Mouse (Mus musculus) kidney, postnatal 0 days (tissue): ENCODE measurements around the gene Ccdc93. TPM values are rescaled to one million over a fixed set of nuclear protein-coding genes. Genes with fewer than 3 reads are reported as not detected.

Experiments used
- ATAC-seq: fragments of 200-750 bp; cut with Nextera tagmentation; replicated peaks from 2 replicates; pipeline ENCODE4 v1.8.0; 2017; ENCODE audit warnings: low read depth, moderate number of reproducible peaks, moderate TSS enrichment, moderate library complexity; ENCODE audit not compliant: low FRiP score
- DNase-seq: peaks from one replicate; pipeline ENCODE4 v3.0.0-alpha.2; 2016; ENCODE audit warnings: low spot score
- H3K27ac ChIP-seq: fragments of 300-500 bp; sonication (generic); 2 replicates; pipeline ENCODE4 v1.5.1; 2014; ENCODE audit warnings: mild to moderate bottlenecking
- H3K27me3 ChIP-seq: fragments of 300-500 bp; sonication (generic); 2 replicates; pipeline ENCODE4 v1.6.1; 2014; ENCODE audit warnings: low read length, mixed read lengths; ENCODE audit not compliant: insufficient read depth
- H3K36me3 ChIP-seq: fragments of 300-500 bp; sonication (generic); 2 replicates; pipeline ENCODE4 v1.6.1; 2014; ENCODE audit warnings: low read length, mixed read lengths; ENCODE audit not compliant: insufficient read depth
- H3K4me1 ChIP-seq: fragments of 300-500 bp; sonication (generic); replicated peaks from 2 replicates; pipeline ENCODE4 v1.6.1; 2014; ENCODE audit warnings: antibody characterized with exemption, low read length, mixed read lengths; ENCODE audit not compliant: insufficient read depth
- H3K4me2 ChIP-seq: fragments of 300-500 bp; sonication (generic); 2 replicates; pipeline ENCODE4 v1.6.1; 2014; ENCODE audit warnings: mild to moderate bottlenecking, low read length, moderate library complexity, mixed read lengths
- H3K4me3 ChIP-seq: fragments of 300-500 bp; sonication (generic); replicated peaks from 2 replicates; pipeline ENCODE4 v1.5.1; 2014; ENCODE audit warnings: low read depth, low read length
- H3K9ac ChIP-seq: fragments of 300-500 bp; sonication (generic); 2 replicates; pipeline ENCODE4 v1.6.1; 2014; ENCODE audit warnings: low read depth, low read length
- H3K9me3 ChIP-seq: fragments of 300-500 bp; sonication (generic); replicated peaks from 2 replicates; pipeline ENCODE4 v1.6.1; 2016; ENCODE audit warnings: low read length, inconsistent platforms, mixed read lengths
- CTCF ChIP-seq: IDR thresholded peaks from 2 replicates; pipeline ENCODE4 v1.5.1; 2016; ENCODE audit warnings: antibody characterized with exemption, low read depth, mild to moderate bottlenecking, moderate library complexity
- WGBS: fragments of 180-500 bp; shearing (Covaris S2); extraction: QIAGEN DNeasy Blood & Tissue Kit; methylation state at CpG from one replicate; pipeline ENCODE4 v1.1.7; 2014; 5-methylcytosine and 5-hydroxymethylcytosine counted together
- polyA plus RNA-seq: library from polyadenylated mRNA; unstranded; fragments of >200 nt; fragmentation: Nextera tagmentation; extraction: Ambion mirVana; gene quantifications from 2 replicates; pipeline ENCODE4 v1.2.1, GENCODE M21; 2015

The Ccdc93 gene
- polyA plus RNA-seq, 1 experiment from 2014 or later = 6.4 TPM

DNA sequence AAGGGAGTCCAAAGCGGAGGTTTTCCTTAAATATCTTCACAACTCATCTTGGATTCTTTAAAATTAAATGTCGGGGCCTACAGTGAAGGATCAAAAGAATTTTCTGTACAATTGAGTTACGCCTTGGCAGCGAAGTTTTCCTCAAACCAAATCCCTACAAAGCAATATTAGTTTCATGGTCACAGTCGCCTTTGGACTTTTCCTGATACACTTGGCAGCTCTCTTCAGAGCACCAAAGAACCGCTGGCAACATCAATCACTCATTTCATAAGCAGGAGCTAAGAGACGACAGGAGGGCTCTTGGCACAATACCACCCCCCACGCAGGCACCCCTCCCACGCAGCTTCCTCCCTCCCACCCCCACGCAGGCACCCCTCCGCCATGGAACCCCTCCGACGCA is 40.4 kb upstream of the Ccdc93 start:
- Histone ChIP-seq H3K9ac (no peak overlapping the region), H3K4me1 (peaks cover 11% of the 10 kb centered on the region; the same call in 1 of the 2 replicates), H3K27me3 (no peaks in the 10 kb centered on the region), H3K4me2 (no peak overlapping the region), H3K9me3 (no peaks in the 10 kb centered on the region), H3K36me3 (no peaks in the 10 kb centered on the region), H3K27ac (no peak overlapping the region), H3K4me3 (no peak overlapping the region)
- 57% methylated on average over 13 of the region's 13 CpGs for WGBS
- no peak for TF ChIP-seq CTCF
- DNase-seq = no peak
- no peak for ATAC-seq

DNA sequence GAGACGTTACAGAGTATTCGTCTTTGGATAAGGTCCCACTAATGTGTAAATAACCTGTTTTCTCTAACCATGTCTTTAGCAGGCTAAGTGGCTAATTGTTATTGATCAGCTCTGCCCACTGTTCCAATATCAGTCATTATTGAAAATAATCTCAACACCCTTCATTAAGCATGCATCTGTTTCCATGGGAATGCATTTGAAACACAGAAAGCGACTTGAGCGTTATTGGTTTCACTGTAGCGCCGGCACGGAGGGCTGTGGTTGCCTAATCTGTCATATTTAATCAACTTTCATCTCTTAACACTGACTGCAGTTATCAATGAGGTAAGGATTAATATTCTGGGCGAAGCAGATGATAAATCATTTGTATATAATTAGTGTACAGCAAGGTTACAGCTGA is 40.0 kb upstream of the Ccdc93 start:
- ATAC-seq (no peak), DNase-seq (no peak)
- Histone ChIP-seq H3K4me2 (no peak overlapping the region), H3K27me3 (no peaks in the 10 kb centered on the region), H3K9me3 (no peaks in the 10 kb centered on the region), H3K9ac (no peak overlapping the region), H3K36me3 (no peaks in the 10 kb centered on the region), H3K4me1 (peaks cover 14% of the 10 kb centered on the region; the same call in 1 of the 2 replicates), H3K4me3 (no peak overlapping the region), H3K27ac (no peak overlapping the region)
- WGBS = 67% methylated on average over 8 of the region's 8 CpGs
- no peak for TF ChIP-seq CTCF

DNA sequence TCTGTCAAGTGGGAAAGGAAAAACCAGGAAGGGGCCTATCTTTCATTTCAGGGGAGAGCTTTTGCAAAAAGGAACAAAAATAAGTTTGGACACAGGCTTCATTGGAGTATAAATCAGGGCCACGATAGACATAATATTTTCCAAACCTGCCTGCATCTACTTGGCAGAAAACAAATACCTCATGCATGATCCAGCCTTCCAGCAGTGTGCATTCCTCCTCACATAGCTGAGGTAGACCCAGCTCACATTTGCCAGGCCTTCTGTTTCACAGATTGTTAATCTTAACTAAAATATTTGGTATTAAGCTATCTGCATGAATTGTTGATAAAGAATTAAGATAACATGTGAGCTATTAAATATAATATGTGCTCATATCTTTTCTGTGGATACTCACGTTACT is 37.7 kb upstream of the Ccdc93 start:
- no peaks in the 10 kb centered on the region for H3K27me3 ChIP-seq
- TF ChIP-seq CTCF = no peak
- no peaks in the 10 kb centered on the region for H3K36me3 ChIP-seq
- peaks cover 14% of the 10 kb centered on the region; the same call in 1 of the 2 replicates for H3K4me1 ChIP-seq
- no peak overlapping the region for H3K4me2 ChIP-seq
- no peak overlapping the region for H3K27ac ChIP-seq
- no peak overlapping the region for H3K9ac ChIP-seq
- H3K4me3 ChIP-seq = no peak overlapping the region
- DNase-seq (no peak), ATAC-seq (no peak)
- no peaks in the 10 kb centered on the region for H3K9me3 ChIP-seq
- WGBS = 59% methylated on average over 2 of the region's 2 CpGs

DNA sequence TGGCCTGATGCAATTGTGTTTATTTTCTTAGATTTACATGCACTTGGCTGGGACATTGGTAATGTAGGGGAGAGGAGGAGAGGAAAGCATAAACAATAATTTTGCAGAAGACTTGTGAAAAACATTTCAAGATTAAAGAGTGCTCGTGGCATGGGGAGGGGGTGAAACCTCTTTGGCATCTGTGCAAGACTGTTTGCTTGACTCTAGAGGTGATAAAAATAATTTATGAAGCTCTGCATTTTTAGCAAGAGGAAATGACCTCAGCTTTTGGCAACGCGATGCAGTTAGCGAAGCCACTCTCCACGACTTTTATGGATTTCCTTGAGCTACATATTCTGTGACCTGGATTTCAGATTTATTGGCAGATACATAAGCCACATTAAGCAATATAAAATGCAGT is 36.1 kb upstream of the Ccdc93 start:
- peaks cover 18% of the 10 kb centered on the region for H3K4me1 ChIP-seq
- H3K4me2 ChIP-seq = peak overlapping the region; percentile 13; the same call in 1 of the 2 replicates
- no peak overlapping the region for H3K4me3 ChIP-seq
- H3K36me3 ChIP-seq = no peaks in the 10 kb centered on the region
- no peaks in the 10 kb centered on the region for H3K9me3 ChIP-seq
- no peak for TF ChIP-seq CTCF
- no peak overlapping the region for H3K9ac ChIP-seq
- ATAC-seq = peak; percentile 49
- no peak overlapping the region for H3K27ac ChIP-seq
- DNase-seq = peak; percentile 91
- H3K27me3 ChIP-seq = no peaks in the 10 kb centered on the region
- WGBS = 7% methylated on average over 5 of the region's 5 CpGs

DNA sequence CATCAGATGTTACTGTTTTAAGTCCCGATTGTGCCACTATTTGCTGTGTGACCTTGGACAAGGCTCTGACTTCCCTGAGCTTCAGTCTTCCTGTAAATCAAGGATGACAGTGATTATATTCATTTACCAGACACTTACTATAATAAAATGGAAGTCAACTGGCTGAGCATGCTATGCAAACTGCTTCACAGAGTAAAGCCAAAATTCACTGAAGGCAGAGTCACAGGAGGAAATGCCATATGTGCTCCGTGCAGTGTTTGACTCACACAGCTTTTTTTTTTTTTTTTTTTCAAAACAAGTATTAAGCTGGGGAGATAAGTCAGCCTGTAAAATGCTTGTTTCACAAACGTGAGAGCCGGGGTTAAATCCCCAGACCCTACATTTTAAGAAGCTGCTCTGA is 34.3 kb upstream of the Ccdc93 start:
- no peak overlapping the region for H3K4me3 ChIP-seq
- peaks cover 18% of the 10 kb centered on the region for H3K4me1 ChIP-seq
- WGBS = 59% methylated on average over 4 of the region's 4 CpGs
- no peak overlapping the region for H3K9ac ChIP-seq
- TF ChIP-seq CTCF = no peak
- H3K9me3 ChIP-seq = no peaks in the 10 kb centered on the region
- H3K36me3 ChIP-seq = no peaks in the 10 kb centered on the region
- H3K27ac ChIP-seq = no peak overlapping the region
- no peak overlapping the region for H3K4me2 ChIP-seq
- DNase-seq (no peak), ATAC-seq (no peak)
- H3K27me3 ChIP-seq = no peaks in the 10 kb centered on the region

DNA sequence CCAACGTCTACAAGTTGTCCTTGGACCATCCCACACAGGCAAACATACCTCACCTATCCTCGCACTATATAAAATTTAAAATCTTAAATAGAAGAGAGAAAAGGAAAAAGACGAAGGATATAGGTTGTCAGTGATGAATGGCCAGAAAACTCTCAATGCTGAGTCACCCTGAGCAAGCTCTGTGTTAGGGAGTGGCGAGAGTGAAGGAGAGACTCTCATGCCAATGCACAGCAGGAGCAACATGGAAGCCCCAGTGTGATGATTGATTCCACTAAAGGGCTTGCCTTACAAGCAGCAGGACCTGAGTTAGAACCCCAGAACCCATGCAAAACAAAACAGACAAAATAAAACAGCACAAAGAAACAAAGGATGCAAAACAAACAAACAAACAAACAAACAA is 32.6 kb upstream of the Ccdc93 start:
- no peak for TF ChIP-seq CTCF
- 83% methylated on average over 4 of the region's 4 CpGs for WGBS
- no peak for DNase-seq

More for the DNA sequence above, 32.6 kb upstream of the Ccdc93 start:
- H3K4me2 ChIP-seq = no peak overlapping the region
- peaks cover 18% of the 10 kb centered on the region for H3K4me1 ChIP-seq
- no peaks in the 10 kb centered on the region for H3K9me3 ChIP-seq
- no peak overlapping the region for H3K27ac ChIP-seq
- no peaks in the 10 kb centered on the region for H3K36me3 ChIP-seq
- no peak for ATAC-seq
- no peak overlapping the region for H3K9ac ChIP-seq
- H3K27me3 ChIP-seq = no peaks in the 10 kb centered on the region
- H3K4me3 ChIP-seq = no peak overlapping the region
